Mouse (Mus musculus) liver, adult 2 months (tissue): Measurements from ENCODE around the gene Rcbtb2.

ENCODE experiments used
- CTCF ChIP-seq: fragments of 200-500 bp; IDR thresholded peaks from 2 replicates; pipeline ENCODE4 v1.5.1; 2011; ENCODE audit warnings: low read depth, low read length, control low read depth
- POLR2A ChIP-seq: fragments of 200-500 bp; IDR thresholded peaks from 2 replicates; pipeline ENCODE4 v1.6.1; 2011; ENCODE audit warnings: low read length, control low read depth; ENCODE audit not compliant: insufficient read depth; ENCODE audit errors: extremely low read depth

GRCm38 (mm10) chr14:73104913-73105312, 17.9 kb upstream of the Rcbtb2 start:
- no peak for TF ChIP-seq CTCF
- TF ChIP-seq POLR2A = no peak
